Mouse (Mus musculus): ENCODE measurements at regions not wholly inside any gene's neighbourhood (a gene's known extent, or its start where the extent isn't known, plus 50 kb on each side); places are given as distances from the start of the nearest gene placed in this dataset.

DNA sequence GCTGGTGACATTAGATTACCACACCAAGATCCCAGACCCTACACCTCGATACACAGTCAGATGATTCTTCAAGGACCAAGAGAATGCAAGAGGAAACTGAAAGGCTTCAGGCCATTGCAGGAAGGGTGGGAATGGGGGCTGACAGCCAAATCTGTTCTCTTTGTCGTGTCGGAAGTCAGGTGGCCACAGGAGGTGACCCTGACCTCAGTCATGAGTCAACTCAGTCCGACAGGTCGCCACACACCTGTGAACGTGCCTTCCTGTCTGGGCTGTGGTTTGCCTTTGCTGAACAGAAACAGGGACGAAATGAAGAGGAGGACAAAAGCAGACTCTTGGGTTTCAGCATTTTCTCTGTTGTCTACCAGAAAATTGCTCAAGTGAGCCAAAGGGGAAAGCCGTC, 318.3 kb upstream of the Gm26657 start:
- peak in 1 of 2 experiments; percentile 10 for DNase-seq

DNA sequence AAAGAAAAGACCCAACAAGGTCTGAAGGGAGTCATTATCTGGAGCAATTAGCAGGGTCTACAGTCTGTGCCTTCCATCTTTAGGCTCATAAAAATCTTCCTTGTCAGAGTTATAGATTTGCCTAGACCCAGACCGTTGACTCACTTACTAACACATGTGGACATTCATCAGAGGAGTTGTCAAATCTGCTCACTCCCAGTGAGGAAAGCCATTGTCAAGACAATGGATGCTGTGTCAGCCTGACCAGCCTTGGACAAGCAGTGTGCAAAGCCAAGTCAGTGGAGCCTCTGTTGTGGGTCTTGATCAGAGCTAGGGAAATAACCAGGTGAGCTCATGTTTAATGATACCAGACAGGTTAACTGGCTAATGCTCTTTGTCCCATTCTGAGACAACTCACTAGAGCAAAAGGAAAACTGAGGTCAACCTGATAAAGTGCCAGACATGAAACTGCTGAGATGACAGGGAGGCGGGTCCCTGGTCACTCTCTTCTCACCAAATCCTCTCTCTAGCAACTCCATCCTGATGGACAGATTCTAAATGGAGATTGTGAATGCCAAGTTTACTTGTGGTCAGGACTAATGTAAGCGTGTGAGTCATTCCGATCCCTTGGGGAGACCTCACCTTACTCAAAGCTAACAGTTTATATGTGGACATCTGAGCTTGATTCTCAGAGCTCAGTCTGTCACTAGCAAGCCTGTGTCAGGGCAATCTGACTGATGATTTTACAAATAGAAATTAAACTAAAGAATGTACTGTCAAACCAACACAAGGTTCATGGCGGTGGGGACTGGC, 320.6 kb upstream of the Gm26657 start:
- no peak for DNase-seq

DNA sequence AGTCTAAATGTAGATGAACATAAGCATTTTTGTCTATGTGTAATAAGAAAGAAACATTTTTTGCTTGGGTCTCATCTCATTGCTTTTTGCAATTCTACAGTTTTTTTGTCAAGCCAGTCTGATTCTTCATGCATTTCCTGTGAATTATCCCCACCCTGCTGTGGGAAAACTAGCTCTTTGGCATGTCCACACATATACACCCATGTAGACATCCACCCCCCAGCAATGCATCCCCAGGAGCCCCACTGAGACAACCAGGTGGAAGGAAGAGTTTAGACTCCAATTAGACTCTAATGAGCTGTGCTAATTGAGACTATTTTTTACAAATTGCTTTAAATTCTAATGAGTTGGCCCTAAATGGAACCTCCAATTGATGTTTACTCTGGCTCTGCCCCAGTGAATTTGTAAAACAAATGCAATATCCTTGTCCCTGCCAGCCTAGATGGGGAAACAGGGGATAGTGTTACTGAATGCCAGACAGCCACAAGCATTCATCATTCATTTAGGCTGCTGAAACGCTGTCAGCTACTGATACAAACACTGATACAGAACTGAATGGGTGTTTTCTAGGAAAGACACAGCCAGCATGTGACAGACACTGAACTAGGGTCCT, 328.7 kb upstream of the Gm26657 start:
- DNase-seq: no peak

DNA sequence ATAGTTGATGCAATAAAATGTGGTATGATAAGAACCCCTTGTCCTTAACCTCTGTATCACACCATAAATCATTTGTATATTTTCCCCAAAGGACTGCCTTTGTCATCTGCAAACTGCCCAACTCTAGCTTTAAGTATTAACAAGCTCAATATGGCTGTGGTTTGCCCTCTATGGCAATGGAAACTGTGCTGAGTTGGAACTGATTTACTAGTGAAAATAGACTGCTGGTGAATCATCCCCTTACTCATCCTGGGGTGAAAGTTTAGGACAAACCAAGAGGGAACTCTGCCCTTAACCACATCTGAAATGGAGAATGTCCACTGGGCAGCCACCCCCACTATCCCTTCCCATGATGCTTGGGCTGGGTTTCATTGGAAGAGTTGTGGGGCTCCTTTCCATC, 346.1 kb upstream of the Gm26657 start:
- no peak for DNase-seq

DNA sequence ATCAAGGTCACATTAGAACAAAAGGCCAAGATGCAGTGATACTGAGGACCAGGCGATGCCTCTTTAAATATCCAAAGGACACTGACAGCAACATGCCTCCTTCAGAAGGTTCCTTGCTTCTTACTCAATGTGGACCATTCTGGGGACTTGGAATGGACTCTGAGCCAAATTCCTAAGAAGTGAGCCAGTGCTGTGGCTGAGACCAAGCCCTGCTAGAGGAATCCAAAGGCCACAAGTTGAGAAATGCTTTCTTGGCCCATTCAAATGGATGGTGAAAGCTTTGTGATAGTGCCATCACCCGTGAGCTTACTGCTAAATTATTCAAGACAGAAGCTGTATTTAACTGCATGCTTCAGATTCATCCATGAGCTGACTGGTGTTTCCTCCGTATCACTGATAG, 352.8 kb upstream of the Gm26657 start:
- peak; percentile 45 to 76 for DNase-seq

DNA sequence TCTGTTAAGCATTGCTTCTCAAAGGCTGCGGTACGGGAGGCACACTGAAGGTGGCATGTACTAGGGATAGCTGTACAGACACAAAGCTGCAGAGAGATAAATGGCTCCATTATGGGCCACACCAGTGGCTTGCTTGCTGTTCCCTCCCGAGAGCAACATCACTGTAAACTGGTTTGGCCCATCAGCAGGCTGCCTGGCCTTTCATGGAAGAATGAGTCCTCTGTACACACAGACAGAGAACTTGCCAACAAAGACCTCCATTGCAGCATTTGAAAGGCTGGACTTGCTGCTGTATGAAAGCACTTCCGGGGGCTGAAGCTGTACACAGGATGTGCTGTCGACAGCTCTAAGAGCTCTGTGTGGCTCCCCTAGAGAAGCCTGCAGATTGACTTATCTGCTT, 364.1 kb upstream of the Gm26657 start:
- DNase-seq: no peak

DNA sequence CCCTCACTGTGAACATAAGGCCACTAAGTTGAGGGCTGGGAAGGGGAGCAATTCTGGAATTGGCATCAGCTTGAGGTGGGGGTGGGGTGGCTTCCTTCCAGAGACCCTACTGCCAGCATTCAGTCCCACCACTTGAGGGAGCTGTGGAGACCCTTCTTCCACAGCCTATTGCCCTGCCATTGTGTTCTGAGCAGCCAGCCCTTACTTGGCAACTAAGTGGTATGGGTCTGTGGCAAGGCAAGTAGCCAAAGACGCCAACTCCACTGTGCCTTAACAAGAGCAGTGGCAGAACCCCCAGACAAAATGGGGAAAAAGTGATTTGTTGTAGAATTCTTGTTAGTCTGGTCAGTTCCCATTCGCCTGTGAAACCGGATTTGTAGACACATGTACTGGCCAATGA, 365.4 kb upstream of the Gm26657 start:
- DNase-seq: no peak

DNA sequence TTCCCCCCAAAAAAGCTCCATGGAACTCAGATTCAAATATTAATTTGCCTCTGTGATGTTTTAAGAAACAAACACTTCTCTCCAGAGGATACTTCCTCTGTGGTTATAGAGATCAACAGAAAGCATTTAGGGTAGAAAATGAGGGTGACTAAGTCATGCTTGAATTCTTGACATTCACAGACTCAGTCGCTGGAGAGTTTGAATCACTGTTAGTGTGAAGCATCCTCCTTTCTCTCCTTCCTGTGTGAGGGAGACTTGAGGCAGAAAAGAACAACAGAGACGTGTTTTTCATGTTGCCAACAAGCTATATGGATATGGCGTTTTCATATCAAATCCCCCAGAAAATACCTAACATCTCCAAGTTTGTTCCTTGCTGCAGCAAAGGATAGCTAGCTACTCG, 366.1 kb upstream of the Gm26657 start:
- no peak for DNase-seq

DNA sequence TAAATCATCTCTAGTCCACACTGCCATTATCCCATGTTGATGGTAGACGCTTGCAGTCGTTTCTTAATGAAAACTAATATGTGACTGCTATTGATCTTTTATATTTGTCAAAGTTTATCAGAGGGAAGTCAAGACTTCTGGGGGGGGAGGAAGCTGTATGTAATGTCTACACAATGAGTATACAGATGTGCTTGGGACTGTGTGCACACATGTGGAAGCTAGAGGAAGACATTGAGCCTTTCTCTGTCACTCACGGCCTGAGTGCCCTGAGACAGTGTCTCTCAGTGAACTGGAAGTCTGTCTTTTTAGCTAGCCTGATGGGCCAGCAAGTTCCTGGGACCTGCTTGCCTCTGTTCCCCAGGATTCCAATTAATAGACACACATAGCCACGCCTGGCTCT, 366.7 kb upstream of the Gm26657 start:
- no peak for DNase-seq

DNA sequence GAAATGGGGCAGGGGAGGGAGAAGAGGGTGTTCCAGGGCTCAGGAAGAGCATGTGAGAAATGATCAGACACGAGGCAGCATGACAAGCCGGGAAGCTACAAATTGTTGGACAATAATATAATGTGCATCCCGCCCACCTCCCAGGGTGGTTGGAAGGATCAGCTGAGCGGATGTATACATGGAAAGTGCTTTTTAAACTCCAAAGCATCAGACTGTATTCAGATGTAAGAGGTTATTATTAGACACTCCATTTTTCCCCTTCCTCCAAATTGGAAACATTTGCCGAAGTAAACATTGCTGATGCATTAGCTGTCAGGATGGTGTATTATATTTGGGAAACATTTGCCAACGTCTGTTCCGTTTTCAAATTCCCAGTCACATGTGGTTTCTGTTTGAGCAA, 367.2 kb upstream of the Gm26657 start:
- DNase-seq: no peak

DNA sequence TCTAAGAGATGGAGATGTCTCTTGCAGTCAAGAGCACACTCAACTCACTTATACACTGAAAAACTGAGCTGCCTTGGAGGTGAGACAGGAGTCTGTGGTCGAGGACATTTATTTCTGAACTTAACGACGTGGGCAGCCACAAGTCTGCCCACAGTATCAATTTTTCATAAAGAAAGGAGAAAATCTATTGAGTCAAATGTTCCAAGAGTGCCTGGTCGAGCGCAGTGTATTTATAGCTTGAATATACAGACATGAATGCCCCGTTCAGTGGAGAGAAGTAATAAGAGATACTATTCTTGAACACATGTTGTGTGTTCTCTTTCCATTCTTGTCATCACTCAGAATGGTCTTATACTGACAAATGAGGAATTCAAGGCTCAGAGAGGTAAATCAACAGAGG, 375.3 kb upstream of the Gm26657 start:
- no peak for DNase-seq

DNA sequence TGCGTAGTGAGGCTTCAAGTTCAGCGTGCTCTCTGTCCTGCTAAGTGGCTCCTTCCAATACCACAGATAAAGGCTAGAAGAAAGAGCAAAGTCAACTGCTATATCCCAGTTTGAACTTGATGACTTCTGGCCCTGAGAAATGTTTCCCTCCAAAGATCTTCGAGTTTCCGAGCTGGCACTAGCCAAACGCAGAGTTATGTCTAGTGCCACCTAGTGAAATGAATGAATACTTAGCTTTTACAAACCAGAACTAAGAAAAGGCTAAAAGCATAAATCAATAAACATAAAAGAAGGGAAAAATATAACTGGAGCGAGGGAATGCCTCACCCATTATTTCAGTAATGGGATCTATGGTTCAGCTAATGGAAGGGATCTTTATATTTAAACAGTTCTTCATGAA, 377.7 kb upstream of the Gm26657 start:
- no peak for DNase-seq

DNA sequence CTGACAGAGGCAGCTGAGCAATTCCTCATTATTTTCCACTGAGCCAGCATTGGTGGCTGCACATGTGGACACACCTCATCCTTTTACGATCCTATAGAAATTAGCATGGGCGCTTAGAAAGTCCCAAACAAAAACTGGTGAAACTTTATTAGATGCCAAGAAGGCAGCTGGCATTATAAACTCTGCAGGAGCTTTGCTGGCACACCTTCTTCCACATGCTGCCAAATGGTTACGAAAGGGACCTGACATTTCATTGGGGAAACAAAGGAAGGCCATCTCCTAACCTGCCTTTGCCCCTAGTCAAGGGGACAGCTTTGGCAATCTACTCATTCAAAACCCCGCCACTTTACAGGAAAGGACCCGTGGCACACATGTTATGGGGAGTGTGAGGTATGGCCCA, 390.7 kb upstream of the Gm26657 start:
- peak; percentile 5 to 17 for DNase-seq

DNA sequence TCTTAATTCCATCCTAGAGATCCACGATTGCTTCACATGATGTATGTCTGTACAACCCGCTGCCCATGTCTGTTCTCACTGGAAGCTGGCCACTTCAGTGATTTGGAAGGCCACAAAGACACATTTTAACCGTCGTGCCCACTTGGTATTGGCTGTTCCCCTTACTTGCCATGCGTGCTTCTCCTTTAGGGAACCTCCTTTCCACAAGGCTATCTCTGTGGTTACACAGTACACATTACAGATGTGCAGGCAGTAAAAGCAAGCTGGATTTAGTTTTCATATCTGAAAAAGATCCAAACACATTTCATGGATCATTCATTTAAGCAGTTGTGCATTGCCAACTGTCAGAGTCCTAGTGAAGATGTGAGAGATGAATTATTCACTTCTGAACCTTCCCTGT, 414.7 kb upstream of the Gm26657 start:
- DNase-seq: no peak

DNA sequence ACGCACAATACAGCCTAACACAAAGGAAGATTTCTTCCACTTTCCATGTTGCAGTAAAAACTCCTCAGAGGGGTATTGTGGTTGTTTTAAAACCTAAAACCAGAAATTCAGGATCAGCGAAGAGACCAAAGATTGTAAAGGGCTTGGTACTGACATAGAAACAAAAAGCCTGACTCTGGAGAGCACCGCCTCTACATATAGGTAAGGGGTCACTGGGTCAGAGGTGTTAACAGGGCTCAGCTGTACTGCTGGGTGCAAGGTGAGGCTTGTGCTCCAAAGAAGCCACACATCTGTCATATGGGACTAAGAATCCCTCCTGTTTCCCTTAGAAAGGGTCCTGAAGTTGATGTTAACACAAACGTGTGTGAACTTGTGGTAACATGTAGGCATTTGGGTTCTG, 420.7 kb upstream of the Gm26657 start:
- no peak for DNase-seq

DNA sequence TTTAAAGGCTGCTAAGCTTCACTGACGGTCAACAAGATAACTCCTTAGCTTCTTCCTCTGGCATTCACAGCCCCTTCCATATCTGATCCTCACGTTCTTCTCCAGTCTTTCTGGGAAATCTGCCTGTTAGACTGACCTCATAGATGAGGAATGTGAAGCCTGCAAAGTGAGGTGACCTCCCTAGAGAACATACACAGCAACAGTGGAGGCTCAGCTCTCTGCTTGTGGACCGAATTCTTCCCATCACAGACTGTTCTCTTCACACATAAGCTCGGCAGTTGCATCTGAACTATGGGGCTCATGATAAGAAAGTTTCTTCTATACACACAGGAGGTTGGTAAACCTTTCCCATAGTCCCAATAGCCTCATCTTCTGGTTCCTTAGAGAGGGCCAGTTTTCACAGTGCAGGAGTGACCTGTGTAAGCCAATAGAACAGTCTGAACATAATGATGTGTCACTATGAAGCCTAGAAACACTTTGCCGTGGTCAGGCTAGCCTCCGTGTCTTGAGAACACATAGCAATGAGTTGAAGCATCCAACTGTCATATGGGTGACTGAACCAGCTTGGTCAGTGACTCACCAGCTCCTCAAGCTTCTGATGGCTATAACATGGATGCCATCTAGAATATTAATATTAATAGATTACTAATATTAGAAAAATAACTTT, 434.1 kb upstream of the Gm26657 start:
- peak; percentile 11 to 34 for DNase-seq

DNA sequence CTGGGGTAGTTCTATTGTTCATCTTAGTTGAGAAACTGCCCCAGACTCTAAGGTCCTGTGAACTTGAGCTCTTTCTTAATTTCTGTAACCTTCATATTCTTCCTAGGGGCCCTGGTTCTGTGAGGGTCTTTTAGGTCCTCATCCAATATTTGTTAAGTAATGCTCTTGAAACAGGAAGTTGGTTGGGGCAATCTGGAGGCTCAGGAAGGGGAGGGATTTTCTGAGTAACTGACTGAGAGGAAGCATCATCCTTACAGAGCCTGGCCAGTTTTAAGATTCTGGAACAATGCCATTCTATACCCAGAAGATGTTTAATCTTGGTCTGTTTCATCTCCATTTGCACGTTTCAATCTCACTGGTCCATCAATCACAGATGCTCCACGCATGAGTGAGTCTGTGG, 435.6 kb upstream of the Gm26657 start:
- DNase-seq: no peak

DNA sequence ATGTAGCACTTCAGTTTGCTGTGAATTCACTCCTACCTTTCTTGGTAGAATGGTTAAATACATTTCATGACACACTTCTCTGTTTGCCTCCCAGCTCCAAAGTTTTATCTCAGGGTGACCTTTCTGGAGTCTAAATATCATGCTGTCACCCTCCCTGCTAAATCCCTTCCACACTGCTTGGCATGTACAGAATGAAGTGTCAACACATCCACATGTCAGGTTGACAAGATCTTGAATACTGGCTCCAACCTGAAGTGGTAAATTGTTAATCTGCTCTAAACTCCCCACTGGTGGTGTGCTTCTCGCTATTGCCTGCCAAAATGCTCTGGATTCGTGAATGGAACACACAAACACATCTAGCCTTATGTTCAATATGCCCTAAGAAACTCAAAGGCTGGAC, 451.9 kb upstream of the Gm26657 start:
- DNase-seq: peak; percentile 42 to 54

DNA sequence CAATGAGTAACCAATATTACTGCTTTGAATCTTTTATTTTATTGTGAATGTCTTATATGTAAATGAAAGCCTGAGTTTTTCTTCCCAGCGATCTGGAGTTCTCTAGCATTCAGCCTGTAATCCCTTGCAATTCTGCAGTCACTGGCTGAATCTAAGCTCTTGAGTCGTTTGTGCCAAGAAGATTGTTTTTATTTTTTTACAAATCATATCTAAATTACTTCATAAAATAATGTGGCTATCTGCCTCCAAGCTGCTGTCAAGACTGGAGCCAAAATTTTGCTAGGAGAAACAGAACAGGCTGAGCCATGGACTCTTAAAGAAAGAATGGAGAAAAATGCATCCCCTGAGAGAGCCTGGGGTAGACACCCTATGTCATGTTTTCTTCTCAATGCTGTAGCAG, 455.4 kb upstream of the Gm26657 start:
- DNase-seq: peak in 1 of 2 experiments; percentile 20

DNA sequence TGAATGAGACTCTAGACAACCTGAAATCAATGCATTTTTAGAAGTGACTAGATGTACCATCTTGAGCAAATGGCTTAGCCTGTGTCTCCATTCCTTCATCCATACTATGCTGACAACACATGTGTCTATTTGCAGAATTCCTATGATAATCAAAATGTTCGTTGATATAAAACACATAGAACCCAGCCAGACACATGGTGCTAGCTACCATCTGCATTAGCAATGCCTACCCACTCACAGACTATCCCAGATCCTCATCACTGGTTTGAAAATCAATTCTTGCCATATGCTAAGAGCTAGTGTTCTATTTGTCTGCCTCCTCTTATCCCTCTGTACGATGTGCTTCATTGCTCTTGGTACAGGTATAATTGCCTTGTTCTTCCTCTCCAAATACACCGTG, 464.0 kb upstream of the Gm26657 start:
- no peak for DNase-seq

DNA sequence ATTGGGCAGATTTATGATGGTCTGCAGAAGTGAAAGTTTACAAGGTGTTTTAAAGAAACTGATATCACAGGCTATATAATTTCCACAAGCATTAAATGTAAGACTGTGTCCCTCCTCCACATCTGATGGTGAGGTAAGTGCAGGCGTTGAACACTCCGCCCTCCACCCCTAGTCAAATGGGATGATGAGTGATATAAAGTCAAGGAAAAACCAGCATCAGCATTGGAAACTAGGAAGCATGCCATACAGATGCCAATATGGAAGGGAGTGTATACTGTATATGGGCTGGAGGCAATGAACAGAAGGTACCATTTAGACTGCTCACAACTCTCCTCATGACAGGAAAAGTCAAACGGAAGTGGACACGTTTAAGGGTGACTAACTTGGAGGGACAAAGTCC, 468.5 kb upstream of the Gm26657 start:
- DNase-seq: no peak

DNA sequence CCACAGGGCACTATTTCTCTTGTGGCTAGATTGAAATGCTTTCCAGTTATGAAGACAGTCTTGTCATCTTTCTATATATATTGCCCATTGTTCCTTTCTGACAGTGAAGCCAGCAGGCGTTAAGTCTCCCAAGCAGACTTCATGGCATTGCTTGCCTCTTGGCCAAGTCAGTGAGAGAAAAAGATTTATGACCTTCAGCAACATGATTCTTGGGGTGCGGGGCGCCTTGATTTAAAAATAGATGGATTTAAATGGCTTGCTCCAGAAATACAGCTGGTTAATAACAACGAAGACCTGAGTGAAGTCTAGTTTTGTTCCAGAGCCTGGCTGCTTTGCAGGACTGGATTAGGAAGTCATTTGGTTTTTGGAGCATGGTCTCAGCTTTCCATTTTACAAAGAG, 475.2 kb upstream of the Gm26657 start:
- DNase-seq: peak; percentile 8 to 26

DNA sequence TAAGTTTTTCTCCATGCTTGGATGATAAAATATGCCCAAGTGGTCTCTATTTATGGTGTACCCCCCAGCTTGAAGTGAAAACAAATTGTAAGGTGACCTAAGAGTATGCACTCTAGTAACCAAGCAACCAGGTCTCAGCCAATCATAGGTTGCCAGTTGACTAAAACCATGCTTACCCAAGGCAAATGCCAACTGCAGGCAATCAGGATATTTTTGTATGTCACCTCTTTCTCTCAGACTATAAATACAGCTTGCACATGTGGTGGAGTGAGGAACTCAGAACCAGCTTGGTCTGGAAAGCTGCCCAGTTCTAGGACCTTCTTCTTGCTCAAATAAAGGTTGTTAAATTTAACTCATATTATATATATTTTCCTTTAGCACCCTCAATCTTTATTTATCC, 476.0 kb upstream of the Gm26657 start:
- DNase-seq: peak; percentile 47 to 62

DNA sequence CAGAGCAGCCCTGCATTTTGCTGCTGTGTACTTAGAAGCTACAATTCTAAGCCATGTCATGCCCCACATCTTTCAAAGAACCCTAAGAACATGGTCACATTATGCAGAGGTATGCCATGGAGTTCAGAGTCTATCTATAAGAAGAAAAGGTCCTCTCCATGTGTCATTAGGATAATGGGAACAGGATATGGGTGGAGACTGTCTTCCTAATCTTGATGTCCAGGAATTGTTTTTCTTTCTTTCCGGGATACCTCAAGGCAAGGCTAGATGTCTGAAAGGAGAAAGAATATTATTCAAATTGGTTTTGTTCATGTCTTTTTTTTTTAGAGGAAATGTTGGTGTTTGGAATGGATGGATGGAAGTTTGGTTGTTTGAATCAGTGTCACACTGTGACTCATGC, 477.3 kb upstream of the Gm26657 start:
- DNase-seq: no peak
